Mouse (Mus musculus) megakaryocyte, embryonic 14.5 days (primary cell): ENCODE results near the gene Zfp750.

Experiments
- FLI1 ChIP-seq: IDR thresholded peaks from 2 replicates; pipeline ENCODE4 v1.6.1; 2012; ENCODE audit warnings: low read length, inconsistent platforms, mixed read lengths
- GATA1 ChIP-seq: IDR thresholded peaks from 3 replicates; pipeline ENCODE4 v1.6.1; 2012; ENCODE audit warnings: mixed read lengths, low read length, inconsistent platforms, borderline replicate concordance

DNA sequence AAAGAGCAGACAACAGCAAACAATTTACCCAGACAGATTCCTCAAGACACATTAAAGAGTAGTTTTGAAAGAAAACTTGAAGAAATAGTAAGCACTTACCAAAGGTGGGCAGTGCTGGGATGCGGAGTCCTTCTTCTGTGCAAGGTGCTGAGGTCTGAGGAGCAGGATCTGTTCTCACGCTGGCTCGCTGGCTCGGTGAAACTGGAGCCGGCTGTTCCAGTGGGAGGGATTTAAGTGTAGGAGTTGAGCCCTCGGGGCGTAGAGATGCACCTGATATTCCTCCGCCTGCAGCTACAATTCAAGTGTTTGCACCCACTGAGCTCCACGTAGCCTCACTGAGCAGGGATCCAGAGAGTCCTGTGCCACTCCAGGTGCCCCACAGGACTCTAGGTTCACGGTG lies at the start of gene Zfp750:
- TF ChIP-seq GATA1 (no peak), FLI1 (no peak)
